Mouse (Mus musculus): ENCODE measurements around the gene Gse1.

- TF ChIP-seq CTCF (IDR thresholded peaks at IDR 0.05; ENCODE audit: extremely low read depth, insufficient read length, insufficient replicate concordance, low read depth, low read length), result no peak
- TF ChIP-seq POLR2A (IDR thresholded peaks at IDR 0.05; ENCODE audit: low read depth, low read length), result no peak
These were observed 148.9 kb downstream of the Gse1 start for GRCm38 (mm10) chr8:120376847-120377802.
